Mouse (Mus musculus): ENCODE measurements around the gene Tespa1.
"Not testable (repeated sequence)": the region's sequence is repeated elsewhere in the genome, so short reads cannot be mapped to it uniquely, and the experiment has no call there.

Tespa1 gene

GRCm38 (mm10) chr10:130322637-130323036 lies at the start of gene Tespa1:
Gene Tespa1 (plus strand): TSS chr10:130322870.
- DNase-seq, result peak; percentile 3

- no peak for DNase-seq
These were observed 46.9 kb upstream of the Tespa1 start for GRCm38 (mm10) chr10:130275759-130276158.

GRCm38 (mm10) chr10:130276496-130276895 lies 46.2 kb upstream of the Tespa1 start:
- no peak for DNase-seq

GRCm38 (mm10) chr10:130280066-130280465 lies 42.6 kb upstream of the Tespa1 start, which contains the start of gene Neurod4:
Gene Neurod4 (minus strand): TSS chr10:130280240.
- DNase-seq, result peak; percentile 25

- no peak for DNase-seq
These were observed 40.7 kb upstream of the Tespa1 start for GRCm38 (mm10) chr10:130281982-130282449.

- DNase-seq, result no peak
These were observed 35.5 kb upstream of the Tespa1 start for GRCm38 (mm10) chr10:130287201-130287600.

- no peak for DNase-seq
These were observed 34.7 kb upstream of the Tespa1 start for GRCm38 (mm10) chr10:130288007-130288406.

- DNase-seq, result no peak
These were observed 28.8 kb upstream of the Tespa1 start for GRCm38 (mm10) chr10:130293741-130294408.

- DNase-seq, result not testable (repeated sequence)
These were observed 23.9 kb upstream of the Tespa1 start for GRCm38 (mm10) chr10:130298748-130299147.

GRCm38 (mm10) chr10:130304138-130304537 lies 18.5 kb upstream of the Tespa1 start:
- DNase-seq, result not testable (repeated sequence)

GRCm38 (mm10) chr10:130311534-130312227 lies 11.0 kb upstream of the Tespa1 start:
- no peak for DNase-seq

- DNase-seq, result peak; percentile 21
These were observed 9.1 kb upstream of the Tespa1 start for GRCm38 (mm10) chr10:130313531-130313930.

- DNase-seq, result peak; percentile 65
These were observed 8.4 kb upstream of the Tespa1 start for GRCm38 (mm10) chr10:130314110-130314829.

- DNase-seq, result no peak
These were observed 6.8 kb upstream of the Tespa1 start for GRCm38 (mm10) chr10:130315846-130316245.

- no peak for DNase-seq
These were observed 4.0 kb upstream of the Tespa1 start for GRCm38 (mm10) chr10:130318720-130319119.

- no peak for DNase-seq
These were observed 2.0 kb upstream of the Tespa1 start for GRCm38 (mm10) chr10:130320715-130321114.

- DNase-seq, result no peak
These were observed 608 bp upstream of the Tespa1 start for GRCm38 (mm10) chr10:130322062-130322461.

GRCm38 (mm10) chr10:130324243-130324642 lies 1.6 kb downstream of the Tespa1 start:
- DNase-seq, result no peak

- no peak for DNase-seq
These were observed 8.0 kb downstream of the Tespa1 start for GRCm38 (mm10) chr10:130330711-130331110.

- DNase-seq, result no peak
These were observed 13.7 kb downstream of the Tespa1 start for GRCm38 (mm10) chr10:130336385-130336784.

GRCm38 (mm10) chr10:130337581-130337980 lies 14.9 kb downstream of the Tespa1 start:
- no peak for DNase-seq

- not testable (repeated sequence) for DNase-seq
These were observed 17.4 kb downstream of the Tespa1 start for GRCm38 (mm10) chr10:130340050-130340449.

GRCm38 (mm10) chr10:130344056-130344455 lies 21.4 kb downstream of the Tespa1 start:
- DNase-seq, result no peak
